Mouse (Mus musculus) layer of hippocampus, adult 8-10 months (tissue): ENCODE measurements around the gene Mydgf. TPM values are rescaled to one million over a fixed set of nuclear protein-coding genes. Genes with fewer than 3 reads are reported as not detected.

ENCODE experiments used
- DNase-seq, 2 experiments: peaks; one replicate each; pipeline ENCODE4 v3.0.0; 2022; ENCODE audit warnings: low spot score in 2 of 2
- total RNA-seq, 4 experiments: library from RNA; stranded (reverse); gene quantifications; 2 replicates each; pipeline ENCODE4 v1.2.4; 2022

Mydgf gene
- total RNA-seq, result 10 to 100 TPM; 34.7 to 42.6 (median 40.1) TPM

DNA sequence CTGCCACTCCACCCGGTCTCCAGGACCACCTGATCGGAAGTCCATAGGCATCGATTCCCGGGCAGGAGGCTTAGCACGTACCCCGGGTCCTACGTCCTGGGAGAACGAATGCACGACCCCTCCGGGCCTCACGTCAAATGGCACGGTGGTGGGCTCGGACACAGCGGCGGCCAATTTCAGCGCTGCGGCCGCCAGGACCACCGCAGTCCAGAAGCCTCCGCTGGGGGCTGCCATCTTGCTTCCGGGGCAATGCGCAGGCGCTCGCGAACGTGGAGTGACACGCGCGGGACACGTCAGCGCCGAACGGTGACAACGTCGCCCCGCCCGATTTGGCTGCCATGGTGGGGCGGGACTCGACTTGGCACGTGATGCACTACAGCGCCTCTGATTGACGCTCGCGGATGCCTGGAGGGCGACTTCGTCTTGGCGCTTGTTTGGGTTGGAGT lies at the start of gene Mydgf:
TSS of gene Mydgf (minus strand) at position 263 of the 446 bp plus-strand sequence.
- peak; percentile 93 to 96 for DNase-seq

- no peak for DNase-seq
These were observed 49.7 kb upstream of the Mydgf start for GRCm38 (mm10) chr17:56233389-56233788.

- peak; percentile 82 to 84 for DNase-seq
These were observed 46.2 kb upstream of the Mydgf start for GRCm38 (mm10) chr17:56229943-56230342.

GRCm38 (mm10) chr17:56226566-56226965 lies 42.8 kb upstream of the Mydgf start:
- DNase-seq, result no peak

GRCm38 (mm10) chr17:56224916-56225315 lies 41.2 kb upstream of the Mydgf start:
- DNase-seq, result no peak

GRCm38 (mm10) chr17:56219805-56220204 lies 36.1 kb upstream of the Mydgf start:
- DNase-seq, result no peak

DNA sequence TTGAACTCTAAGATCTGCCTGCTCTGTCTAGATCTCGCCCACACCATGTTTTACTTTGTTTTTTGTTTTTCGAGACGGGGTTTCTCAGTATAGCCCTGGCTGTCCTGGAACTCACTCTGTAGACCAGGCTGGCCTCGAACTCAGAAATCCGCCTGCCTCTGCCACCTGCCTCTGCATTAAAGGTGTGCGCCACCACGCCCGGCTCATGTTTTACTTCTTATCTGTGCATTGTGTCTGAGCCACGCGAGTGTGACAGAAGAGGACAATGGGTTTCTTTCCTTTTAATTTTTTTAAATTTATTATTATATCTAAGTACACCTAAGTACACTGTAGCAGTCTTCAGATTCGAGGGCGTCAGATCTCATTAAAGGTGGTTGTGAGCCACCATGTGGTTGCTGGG lies 35.5 kb upstream of the Mydgf start:
- DNase-seq, result no peak

GRCm38 (mm10) chr17:56218377-56219191 lies 34.9 kb upstream of the Mydgf start, which contains the start of gene Dpp9:
Dpp9 (minus strand) TSS chr17:56218905.
- DNase-seq, result peak; percentile 90 to 94

DNA sequence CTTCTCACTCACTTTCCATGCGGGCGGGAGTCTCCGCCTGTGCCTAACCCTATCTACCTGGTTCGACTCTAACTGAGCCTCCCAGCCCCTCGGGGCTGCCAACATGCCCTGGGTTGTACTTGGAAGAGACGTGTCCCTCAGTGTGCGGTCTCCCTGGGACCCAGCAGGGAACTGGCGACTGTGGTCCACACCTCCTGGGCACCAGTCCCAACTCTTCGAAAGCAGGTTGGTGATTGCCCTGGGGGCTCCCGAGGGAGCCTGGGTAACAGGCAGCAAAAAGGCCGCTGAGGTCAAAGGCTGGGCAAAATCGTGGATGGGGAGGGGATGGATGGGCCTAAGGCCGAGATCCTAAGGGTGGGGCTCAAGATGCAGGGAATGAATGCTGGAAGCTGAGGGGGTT lies 34.0 kb upstream of the Mydgf start:
- DNase-seq, result no peak

GRCm38 (mm10) chr17:56214229-56214628 lies 30.5 kb upstream of the Mydgf start:
- no peak for DNase-seq

DNA sequence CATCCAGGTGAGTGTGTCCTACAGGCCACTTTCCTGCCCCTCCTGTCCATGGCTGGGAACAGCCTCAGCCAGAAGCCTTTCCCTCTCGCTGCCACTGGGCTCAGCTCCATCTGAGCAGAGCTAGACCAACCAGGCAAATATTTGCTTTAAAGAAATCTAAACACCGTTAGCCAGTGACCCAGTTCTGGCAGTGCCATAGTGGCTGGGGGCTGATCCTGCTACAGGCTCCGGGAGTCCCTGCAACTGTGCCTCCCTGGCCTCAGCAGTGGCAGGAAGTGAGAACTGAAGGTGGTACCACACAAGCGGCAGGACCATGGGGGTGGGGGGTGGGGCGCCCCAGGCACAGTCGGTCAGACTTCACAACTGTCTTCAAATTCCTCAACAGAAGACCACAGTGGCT lies 29.0 kb upstream of the Mydgf start:
- no peak for DNase-seq

- no peak for DNase-seq
These were observed 27.4 kb upstream of the Mydgf start for GRCm38 (mm10) chr17:56211090-56211489.

GRCm38 (mm10) chr17:56208821-56209220 lies 25.1 kb upstream of the Mydgf start:
- no peak for DNase-seq

- no peak for DNase-seq
These were observed 24.3 kb upstream of the Mydgf start for GRCm38 (mm10) chr17:56207963-56208530.

DNA sequence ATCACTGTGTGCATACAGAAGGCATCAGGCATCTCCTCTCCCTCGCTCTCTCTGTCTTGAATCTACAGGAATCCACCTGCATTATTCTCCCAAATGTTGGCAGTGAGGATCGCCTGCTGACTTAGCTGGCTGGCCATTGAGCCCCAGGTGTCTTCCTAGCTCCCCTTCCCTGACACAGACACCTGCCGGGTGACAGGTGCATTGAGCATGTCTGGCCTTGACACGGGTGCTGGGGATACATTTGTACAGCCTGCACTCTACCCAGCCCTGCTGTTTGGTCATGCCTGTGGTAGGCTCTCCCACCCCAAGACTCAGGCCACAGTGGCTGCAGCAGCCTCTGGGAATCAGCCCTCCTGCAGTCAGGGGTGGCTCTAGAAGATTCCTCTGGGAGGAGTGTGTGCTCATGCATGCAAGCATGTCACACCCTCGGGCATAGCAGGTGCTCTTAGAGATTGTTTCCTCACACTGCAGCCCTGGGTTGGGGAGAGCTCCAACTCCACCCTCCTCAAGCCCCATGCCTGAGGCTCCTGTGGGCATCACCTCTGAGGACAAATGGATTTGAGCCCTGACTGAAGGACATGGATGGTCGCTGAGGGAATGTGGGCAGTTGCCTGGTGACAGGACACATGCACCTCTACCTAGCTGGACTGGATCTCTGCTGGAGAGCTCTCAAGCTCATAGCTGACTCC lies 23.4 kb upstream of the Mydgf start:
- DNase-seq, result no peak

DNA sequence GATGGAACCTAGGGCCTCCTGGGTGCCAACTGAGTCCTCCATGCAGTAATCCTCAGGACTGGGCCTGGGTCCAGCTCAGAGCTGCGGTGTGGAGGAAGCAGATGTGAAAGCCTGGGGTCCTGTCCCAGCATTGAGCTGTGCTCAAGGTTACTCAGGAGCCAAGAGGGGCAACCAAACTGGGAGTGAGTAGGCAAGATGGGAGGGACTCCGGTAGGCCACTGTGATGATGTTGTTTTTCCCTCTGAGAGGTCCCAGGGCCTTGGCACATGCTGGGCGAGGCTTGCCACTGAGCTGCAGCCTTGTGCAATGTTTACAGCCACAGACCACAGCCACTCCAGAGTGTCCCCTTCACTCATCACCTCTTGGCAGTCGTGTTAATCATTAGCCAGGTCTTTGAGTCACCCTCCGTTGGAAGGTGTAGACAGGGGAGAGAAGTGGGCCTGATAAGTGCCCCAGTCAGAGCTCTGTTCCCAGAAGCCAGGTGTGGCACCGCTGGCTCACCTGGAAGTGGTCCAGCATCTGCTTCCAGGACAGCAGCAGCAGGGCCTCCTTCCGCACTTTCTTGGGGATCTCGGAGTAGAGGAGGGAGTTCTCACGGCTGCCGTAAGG lies 22.7 kb upstream of the Mydgf start:
- DNase-seq, result no peak

GRCm38 (mm10) chr17:56203729-56204128 lies 20.0 kb upstream of the Mydgf start:
- no peak for DNase-seq

GRCm38 (mm10) chr17:56202476-56202875 lies 18.8 kb upstream of the Mydgf start:
- no peak for DNase-seq

- DNase-seq, result no peak
These were observed 17.9 kb upstream of the Mydgf start for GRCm38 (mm10) chr17:56201642-56202041.

- DNase-seq, result no peak
These were observed 16.9 kb upstream of the Mydgf start for GRCm38 (mm10) chr17:56200586-56200985.

DNA sequence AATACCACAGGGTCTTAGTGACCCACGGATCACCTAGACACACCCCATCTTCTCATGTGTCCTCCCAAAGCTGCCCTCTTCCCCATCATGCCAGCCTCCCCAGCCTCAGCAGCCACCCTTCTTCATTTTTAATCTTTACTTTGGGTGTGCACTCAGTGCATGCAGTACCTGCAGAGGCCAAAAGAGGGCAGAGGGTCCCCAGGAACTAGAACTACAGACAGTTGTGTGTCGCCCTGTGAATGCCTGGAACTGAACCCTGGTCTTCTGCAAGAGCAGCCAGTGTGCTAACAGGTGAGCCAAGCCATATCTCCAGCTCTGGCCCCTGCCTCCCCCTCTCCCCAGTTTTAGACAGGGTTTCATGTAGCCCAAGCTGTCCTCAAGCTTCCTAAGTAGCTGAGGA lies 13.1 kb upstream of the Mydgf start:
- no peak for DNase-seq

DNA sequence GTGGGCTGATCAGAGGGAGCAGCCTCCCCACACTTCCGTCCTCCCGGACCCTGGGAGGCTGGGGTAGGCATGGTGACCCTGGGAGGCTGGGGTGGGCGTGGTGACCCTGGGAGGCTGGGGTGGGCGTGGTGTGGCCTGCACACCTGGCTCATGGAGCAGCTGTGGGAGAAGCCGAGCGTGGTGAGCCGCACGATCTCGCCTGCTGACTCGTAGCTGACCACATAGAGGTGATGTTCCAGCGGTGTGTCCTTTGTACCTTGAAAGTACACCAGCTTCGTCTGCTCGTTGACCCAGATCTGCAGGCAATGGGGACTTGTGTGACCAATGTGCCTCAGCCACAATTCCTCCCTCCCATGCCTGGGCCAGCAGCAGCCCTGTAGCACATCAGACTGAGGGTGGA lies 11.0 kb upstream of the Mydgf start:
- DNase-seq, result no peak
